Mouse (Mus musculus): ENCODE measurements around the gene Lrg1. TPM values are rescaled to one million over a fixed set of nuclear protein-coding genes. Genes with fewer than 3 reads are reported as not detected.
A peak's percentile ranks its signal among the peaks of the same experiment; 100 is the strongest.

The Lrg1 gene
- polyA plus RNA-seq, 1 experiment from 2014 or later: 0.17 TPM

DNA sequence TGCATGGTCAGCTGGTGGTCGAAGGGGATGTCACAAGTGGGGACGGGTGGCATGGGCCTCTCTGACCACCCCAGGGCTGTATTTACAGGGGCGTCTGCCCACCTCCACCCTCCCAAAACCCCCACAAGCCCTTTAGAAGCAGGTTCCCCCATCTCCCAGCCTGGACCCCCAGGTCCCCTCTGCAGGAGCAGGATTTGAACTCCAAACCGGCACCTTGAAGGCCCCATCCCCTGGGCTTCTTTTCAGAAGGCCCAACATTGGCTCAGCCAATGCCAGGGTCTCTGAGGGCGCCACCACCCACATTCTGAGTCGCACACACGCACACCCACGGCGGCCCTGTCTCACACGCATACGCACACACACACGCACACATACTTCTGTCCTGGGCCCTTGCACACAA lies 1.4 kb upstream of the Lrg1 start:
- ATAC-seq (replicated peaks; ENCODE audit: low FRiP score) (no peak), DNase-seq (ENCODE audit: low spot score) (no peak)
- Histone ChIP-seq H3K9me3 (ENCODE audit: control insufficient read depth, low read length) (peaks cover 10% of the 10 kb centered on the region), H3K9ac (ENCODE audit: low read length) (no peak overlapping the region), H3K36me3 (ENCODE audit: control insufficient read depth, insufficient read depth, low read length) (no peaks in the 10 kb centered on the region; the same call in 1 of the 2 replicates), H3K4me1 (replicated peaks; ENCODE audit: control insufficient read depth, insufficient read depth, low read length) (peaks cover 5% of the 10 kb centered on the region), H3K4me2 (ENCODE audit: low read depth, low read length, severe bottlenecking) (no peak overlapping the region), H3K27me3 (ENCODE audit: control insufficient read depth, insufficient read depth, low read length) (peaks cover 58% of the 10 kb centered on the region), H3K4me3 (ENCODE audit: low read depth, low read length) (no peak overlapping the region), H3K27ac (ENCODE audit: low read depth, low read length) (no peak overlapping the region)
- 87% methylated on average over 12 of the region's 12 CpGs for WGBS

DNA sequence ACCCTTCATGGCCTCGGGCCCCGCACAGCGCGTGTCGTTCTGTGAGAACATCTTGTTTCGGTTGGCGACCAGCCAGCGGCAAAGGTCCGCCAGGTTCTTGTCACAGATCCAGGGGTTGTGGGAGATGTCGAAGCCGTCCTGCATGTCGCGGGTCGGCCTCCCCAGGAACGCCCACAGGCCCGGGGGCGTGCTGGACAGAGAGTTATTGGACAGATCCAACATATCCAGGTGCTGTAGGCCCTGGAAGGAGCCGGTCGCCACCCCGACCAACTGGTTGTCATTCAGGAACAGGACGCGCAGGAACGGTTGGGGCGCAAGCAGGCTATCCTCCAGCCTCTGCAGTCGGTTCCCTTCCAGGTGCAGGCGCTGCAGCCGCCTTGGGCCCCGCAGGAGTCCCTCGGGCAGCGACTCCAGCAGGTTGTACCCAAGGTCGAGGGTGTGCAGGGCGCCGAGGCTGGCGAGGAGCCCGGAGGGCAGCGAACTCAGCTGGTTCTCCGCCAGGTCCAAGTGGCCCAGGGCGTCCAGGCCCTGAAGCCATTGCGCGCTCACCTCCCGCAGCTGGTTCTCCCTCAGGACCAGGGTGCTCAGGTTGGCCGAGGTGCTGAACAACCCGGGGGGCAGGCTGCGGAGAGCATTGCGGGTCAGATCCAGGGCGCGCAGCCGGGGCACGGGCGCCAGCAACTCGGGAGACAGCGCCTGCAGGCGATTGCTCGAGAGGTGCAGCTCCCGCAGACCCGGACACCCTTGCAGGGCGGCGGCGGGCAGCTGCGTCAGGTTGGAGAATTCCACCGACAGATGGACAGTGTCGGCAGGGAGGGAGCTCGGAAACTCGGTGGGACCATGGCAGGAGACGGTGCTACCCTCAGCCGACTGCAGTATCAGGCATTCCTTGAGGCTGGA lies 1.6 kb downstream of the Lrg1 start:
- H3K36me3 ChIP-seq (ENCODE audit: control insufficient read depth, insufficient read depth, low read length): no peaks in the 10 kb centered on the region
- DNase-seq (ENCODE audit: low spot score) (no peak), ATAC-seq (replicated peaks; ENCODE audit: low FRiP score) (no peak)
- WGBS: 10% methylated on average over 65 of the region's 66 CpGs
- H3K4me1 ChIP-seq (replicated peaks; ENCODE audit: control insufficient read depth, insufficient read depth, low read length): peaks cover 10% of the 10 kb centered on the region
- H3K9me3 ChIP-seq (ENCODE audit: control insufficient read depth, low read length): peaks cover 10% of the 10 kb centered on the region
- peaks cover 58% of the 10 kb centered on the region for H3K27me3 ChIP-seq (ENCODE audit: control insufficient read depth, insufficient read depth, low read length)
- H3K4me3 ChIP-seq (ENCODE audit: low read depth, low read length): no peak overlapping the region
- H3K4me2 ChIP-seq (ENCODE audit: low read depth, low read length, severe bottlenecking): no peak overlapping the region
- H3K9ac ChIP-seq (ENCODE audit: low read length): no peak overlapping the region
- no peak overlapping the region for H3K27ac ChIP-seq (ENCODE audit: low read depth, low read length)

DNA sequence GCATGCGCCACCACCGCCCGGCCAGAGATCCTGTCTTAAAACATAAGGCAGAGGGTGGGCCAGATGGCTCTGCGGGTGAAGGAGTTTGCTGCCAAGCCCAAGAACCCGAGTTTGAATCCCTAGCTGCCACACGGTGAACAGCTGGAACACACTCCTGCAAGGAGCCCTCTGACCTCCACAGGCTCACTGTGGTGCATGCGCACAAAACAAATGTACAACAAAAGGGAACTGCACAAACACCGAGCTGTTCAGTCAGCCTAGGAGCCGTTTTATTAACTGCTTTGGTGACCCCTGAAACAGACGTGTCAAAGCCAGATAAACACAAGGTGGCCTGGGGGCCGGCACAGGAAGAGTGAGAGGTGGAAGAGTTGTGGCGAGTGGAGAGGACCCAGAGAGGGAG lies 2.4 kb downstream of the Lrg1 start:
- Histone ChIP-seq H3K4me2 (ENCODE audit: low read depth, low read length, severe bottlenecking) (no peak overlapping the region), H3K27ac (ENCODE audit: low read depth, low read length) (no peak overlapping the region), H3K4me1 (replicated peaks; ENCODE audit: control insufficient read depth, insufficient read depth, low read length) (peaks cover 10% of the 10 kb centered on the region), H3K36me3 (ENCODE audit: control insufficient read depth, insufficient read depth, low read length) (no peaks in the 10 kb centered on the region), H3K9me3 (ENCODE audit: control insufficient read depth, low read length) (peaks cover 10% of the 10 kb centered on the region), H3K4me3 (ENCODE audit: low read depth, low read length) (no peak overlapping the region), H3K9ac (ENCODE audit: low read length) (no peak overlapping the region), H3K27me3 (ENCODE audit: control insufficient read depth, insufficient read depth, low read length) (peaks cover 51% of the 10 kb centered on the region)
- 52% methylated on average over 12 of the region's 12 CpGs for WGBS
- ATAC-seq (replicated peaks; ENCODE audit: low FRiP score) (no peak), DNase-seq (ENCODE audit: low spot score) (no peak)

DNA sequence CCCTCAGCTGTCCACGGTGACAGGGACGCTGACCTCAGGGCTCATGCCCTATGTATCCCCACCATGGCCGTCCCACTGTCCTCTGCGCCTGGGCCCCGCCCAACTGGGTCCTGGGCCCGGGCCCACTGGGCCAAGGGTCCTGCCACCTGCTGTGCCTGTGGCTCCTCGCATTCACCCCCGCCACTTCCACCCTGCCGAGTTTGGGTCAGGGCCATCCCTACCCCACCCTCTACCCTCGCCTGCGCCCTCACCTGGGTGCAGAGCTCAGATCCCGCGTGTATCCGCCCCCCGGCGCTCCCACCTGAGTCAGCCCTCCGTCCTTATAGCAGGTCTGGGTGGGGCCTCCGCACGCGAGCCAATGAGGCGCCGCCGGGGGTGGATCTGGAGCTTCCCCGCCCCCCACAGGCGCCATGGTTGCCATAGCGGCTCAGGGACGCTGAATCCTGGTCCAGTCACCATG lies 4.5 kb downstream of the Lrg1 start, which contains the start of gene Plin5:
Gene Plin5, minus strand, starts transcription at position 346 of the 460 bp plus-strand sequence.
- peaks cover 5% of the 10 kb centered on the region; the same call in 1 of the 2 replicates for H3K4me1 ChIP-seq (replicated peaks; ENCODE audit: control insufficient read depth, insufficient read depth, low read length)
- H3K9me3 ChIP-seq (ENCODE audit: control insufficient read depth, low read length): peaks cover 5% of the 10 kb centered on the region
- no peak within 1 kb of the TSS for H3K27ac ChIP-seq (ENCODE audit: low read depth, low read length)
- no peaks in the 10 kb centered on the region for H3K36me3 ChIP-seq (ENCODE audit: control insufficient read depth, insufficient read depth, low read length)
- DNase-seq (ENCODE audit: low spot score) (peak; percentile 72), ATAC-seq (replicated peaks; ENCODE audit: low FRiP score) (peak; percentile 57; the same call in 1 of the 2 replicates)
- no peak within 1 kb of the TSS for H3K9ac ChIP-seq (ENCODE audit: low read length)
- peaks cover 39% of the 10 kb centered on the region for H3K27me3 ChIP-seq (ENCODE audit: control insufficient read depth, insufficient read depth, low read length)
- under 1% methylated on average over 27 of the region's 27 CpGs for whole genome bisulfite sequencing
- H3K4me2 ChIP-seq (ENCODE audit: low read depth, low read length, severe bottlenecking): peak within 1 kb of the TSS; percentile 54
- peak within 1 kb of the TSS; percentile 15; the same call in 1 of the 2 replicates for H3K4me3 ChIP-seq (ENCODE audit: low read depth, low read length)

DNA sequence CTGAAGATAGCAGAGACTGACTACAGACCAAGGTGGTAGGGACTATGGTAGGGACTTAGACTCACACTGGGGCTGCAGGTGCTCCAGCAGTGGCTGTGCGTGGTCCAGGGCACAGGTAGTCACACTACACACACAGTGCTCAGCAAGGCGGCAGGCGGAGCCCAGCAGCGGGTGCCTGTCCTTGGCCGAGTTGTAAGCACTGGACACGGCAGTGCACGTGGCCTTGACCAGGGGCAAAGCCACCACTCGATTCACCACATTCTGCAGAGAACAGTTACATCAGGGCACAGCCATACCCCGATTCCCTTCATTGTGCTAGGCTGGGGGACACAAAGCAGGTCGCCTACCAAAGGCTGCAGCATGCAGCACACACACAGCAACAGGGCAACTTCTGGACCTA lies 5.6 kb downstream of the Lrg1 start:
- 78% methylated on average over 10 of the region's 10 CpGs for WGBS
- Histone ChIP-seq H3K9ac (ENCODE audit: low read length) (no peak overlapping the region), H3K36me3 (ENCODE audit: control insufficient read depth, insufficient read depth, low read length) (no peaks in the 10 kb centered on the region), H3K4me2 (ENCODE audit: low read depth, low read length, severe bottlenecking) (no peak overlapping the region), H3K9me3 (ENCODE audit: control insufficient read depth, low read length) (no peaks in the 10 kb centered on the region), H3K27ac (ENCODE audit: low read depth, low read length) (no peak overlapping the region), H3K4me1 (replicated peaks; ENCODE audit: control insufficient read depth, insufficient read depth, low read length) (peaks cover 5% of the 10 kb centered on the region; the same call in 1 of the 2 replicates), H3K4me3 (ENCODE audit: low read depth, low read length) (no peak overlapping the region), H3K27me3 (ENCODE audit: control insufficient read depth, insufficient read depth, low read length) (peaks cover 29% of the 10 kb centered on the region)
- no peak for ATAC-seq (replicated peaks; ENCODE audit: low FRiP score)
- no peak for DNase-seq (ENCODE audit: low spot score)

DNA sequence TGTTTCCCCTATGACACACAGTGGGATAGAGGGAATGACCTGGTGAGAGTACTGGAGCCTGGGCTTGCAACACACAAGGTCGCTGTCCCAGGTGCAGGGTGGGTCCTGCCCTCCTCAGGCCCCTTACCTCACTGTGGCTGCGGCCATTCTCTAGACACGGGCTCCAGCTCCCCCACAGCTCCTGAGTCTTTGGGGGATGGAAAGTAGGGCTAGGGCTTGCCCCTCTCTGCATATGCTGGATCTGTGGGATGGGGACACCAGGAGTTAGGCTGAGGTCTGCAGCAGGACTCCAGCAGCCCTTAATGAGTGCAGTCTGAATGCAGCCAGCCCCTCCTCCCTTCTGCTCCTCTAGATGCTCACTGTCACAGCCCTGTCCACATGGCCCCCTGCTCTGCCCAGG lies 9.1 kb downstream of the Lrg1 start:
- no peak for ATAC-seq (replicated peaks; ENCODE audit: low FRiP score)
- WGBS: 55% methylated on average over 3 of the region's 3 CpGs

DNA sequence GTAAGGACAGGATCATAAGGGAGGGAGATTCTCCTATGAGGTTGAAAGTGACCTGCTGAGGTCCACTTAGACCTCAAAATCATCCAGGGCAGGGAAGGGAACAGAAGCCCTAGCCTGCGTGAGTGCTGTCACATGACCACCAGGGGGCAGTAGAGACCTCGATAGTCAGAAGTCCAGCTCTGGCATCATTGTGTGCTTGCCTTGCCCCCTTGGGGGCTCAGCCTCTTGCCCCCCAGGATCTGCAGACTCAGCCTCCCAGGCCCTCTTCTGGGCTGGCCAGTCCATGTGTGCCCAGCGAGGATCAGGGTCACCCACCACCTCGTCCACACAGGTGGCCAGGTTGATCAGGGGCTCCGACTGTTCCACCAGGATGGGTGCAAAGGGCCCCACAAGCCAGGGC lies 9.9 kb downstream of the Lrg1 start:
- no peak overlapping the region for H3K9ac ChIP-seq (ENCODE audit: low read length)
- DNase-seq (ENCODE audit: low spot score) (peak; percentile 80), ATAC-seq (replicated peaks; ENCODE audit: low FRiP score) (peak; percentile 57)
- no peak overlapping the region for H3K27ac ChIP-seq (ENCODE audit: low read depth, low read length)
- no peak overlapping the region for H3K4me3 ChIP-seq (ENCODE audit: low read depth, low read length)
- no peaks in the 10 kb centered on the region; the same call in 1 of the 2 replicates for H3K27me3 ChIP-seq (ENCODE audit: control insufficient read depth, insufficient read depth, low read length)
- H3K4me1 ChIP-seq (replicated peaks; ENCODE audit: control insufficient read depth, insufficient read depth, low read length): no peaks in the 10 kb centered on the region
- no peak overlapping the region for H3K4me2 ChIP-seq (ENCODE audit: low read depth, low read length, severe bottlenecking)
- no peaks in the 10 kb centered on the region for H3K36me3 ChIP-seq (ENCODE audit: control insufficient read depth, insufficient read depth, low read length)
- WGBS: 42% methylated on average over 5 of the region's 5 CpGs
- H3K9me3 ChIP-seq (ENCODE audit: control insufficient read depth, low read length): no peaks in the 10 kb centered on the region

More for the DNA sequence above, 9.1 kb downstream of the Lrg1 start:
- no peak overlapping the region for H3K4me3 ChIP-seq (ENCODE audit: low read depth, low read length)
- no peak overlapping the region for H3K27ac ChIP-seq (ENCODE audit: low read depth, low read length)
- H3K27me3 ChIP-seq (ENCODE audit: control insufficient read depth, insufficient read depth, low read length): peaks cover 2% of the 10 kb centered on the region; the same call in 1 of the 2 replicates
- H3K9ac ChIP-seq (ENCODE audit: low read length): no peak overlapping the region
- H3K36me3 ChIP-seq (ENCODE audit: control insufficient read depth, insufficient read depth, low read length): no peaks in the 10 kb centered on the region
- DNase-seq (ENCODE audit: low spot score): no peak
- H3K4me2 ChIP-seq (ENCODE audit: low read depth, low read length, severe bottlenecking): no peak overlapping the region
- peaks cover 5% of the 10 kb centered on the region; the same call in 1 of the 2 replicates for H3K4me1 ChIP-seq (replicated peaks; ENCODE audit: control insufficient read depth, insufficient read depth, low read length)
- H3K9me3 ChIP-seq (ENCODE audit: control insufficient read depth, low read length): no peaks in the 10 kb centered on the region

DNA sequence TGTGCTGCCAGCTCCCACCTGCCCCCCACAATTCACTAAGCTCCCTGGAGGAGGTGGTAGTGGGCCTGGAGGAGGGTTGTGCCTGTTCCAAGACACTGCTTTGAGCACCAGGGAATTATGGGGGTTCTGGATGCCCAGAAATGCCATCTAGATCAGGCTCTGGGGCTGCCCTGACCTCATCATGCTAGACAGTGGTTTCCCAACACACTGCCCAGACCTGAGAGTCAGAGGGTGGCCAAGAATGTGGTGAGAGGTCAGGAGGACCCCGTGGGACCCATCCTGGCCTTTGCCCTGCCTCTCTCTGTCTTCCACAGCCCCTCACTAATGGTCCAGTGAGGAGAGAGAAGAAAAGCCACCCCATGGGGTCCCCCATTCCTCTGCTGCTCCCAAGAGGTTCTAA lies 10.8 kb downstream of the Lrg1 start:
- Histone ChIP-seq H3K27me3 (ENCODE audit: control insufficient read depth, insufficient read depth, low read length) (no peaks in the 10 kb centered on the region), H3K4me3 (ENCODE audit: low read depth, low read length) (no peak overlapping the region), H3K4me2 (ENCODE audit: low read depth, low read length, severe bottlenecking) (no peak overlapping the region), H3K36me3 (ENCODE audit: control insufficient read depth, insufficient read depth, low read length) (no peaks in the 10 kb centered on the region), H3K4me1 (replicated peaks; ENCODE audit: control insufficient read depth, insufficient read depth, low read length) (no peaks in the 10 kb centered on the region), H3K9ac (ENCODE audit: low read length) (no peak overlapping the region), H3K9me3 (ENCODE audit: control insufficient read depth, low read length) (no peaks in the 10 kb centered on the region), H3K27ac (ENCODE audit: low read depth, low read length) (no peak overlapping the region)
- no peak for ATAC-seq (replicated peaks; ENCODE audit: low FRiP score)
- 60% methylated on average over 1 of the region's 1 CpGs for WGBS
- no peak for DNase-seq (ENCODE audit: low spot score)

Data from forebrain, embryonic 11.5 days (tissue).